Mouse (Mus musculus): ENCODE data around the gene Lrrc51. TPM values are rescaled to one million over a fixed set of nuclear protein-coding genes. Genes with fewer than 3 reads are reported as not detected.

Gene Lrrc51
- total and polyA plus RNA-seq, 3 experiments = 4.9 to 6.6 (median 5.6) TPM

- no peaks in the 10 kb centered on the region for H3K27me3 ChIP-seq (replicated peaks)
- no peaks in the 10 kb centered on the region for H3K9me3 ChIP-seq (replicated peaks; ENCODE audit: low read length)
- no peak for TF ChIP-seq JUND (conservative IDR thresholded peaks at IDR 0.05; ENCODE audit: low read depth, low read length)
- no peak for TF ChIP-seq RAD21 (IDR thresholded peaks at IDR 0.05; ENCODE audit: low read depth, low read length)
- no peak for TF ChIP-seq MAFK (IDR thresholded peaks at IDR 0.05; ENCODE audit: insufficient replicate concordance, low read length)
- TF ChIP-seq MAZ (IDR thresholded peaks at IDR 0.05; ENCODE audit: low read depth, low read length) = no peak
- no peak for TF ChIP-seq SMC3 (IDR thresholded peaks at IDR 0.05; ENCODE audit: low read depth, low read length)
- H3K36me3 ChIP-seq (replicated peaks in 1 of 2; ENCODE audit: control insufficient read depth in 1 of 2, insufficient read depth in 1 of 2, low read length in 1 of 2) = no peaks in the 10 kb centered on the region
- no peak overlapping the region for H3K4me2 ChIP-seq (ENCODE audit: insufficient read depth, low read depth, poor library complexity, severe bottlenecking)
- dilution Hi-C loops (cut with MboI; ENCODE audit: extremely low pct_ligation_motif_present, extremely low pct_unique_long_range_greater_than_20kb, low sequenced_read_pairs) = no loop called here
- H3K9ac ChIP-seq (ENCODE audit: insufficient read depth, low read depth) = no peak overlapping the region
- H3K4me3 ChIP-seq (replicated peaks in 1 of 3; ENCODE audit: low read depth in 2 of 3, low read length in 2 of 3, poor library complexity in 1 of 3) = no peak overlapping the region
- H3K79me2 ChIP-seq (replicated peaks; ENCODE audit: control insufficient read depth, extremely low read depth, insufficient read depth, poor library complexity, severe bottlenecking) = no peaks in the 10 kb centered on the region
- no peak overlapping the region for H3K27ac ChIP-seq (ENCODE audit: insufficient read depth, low read depth)
- no peak for DNase-seq (ENCODE audit: extremely low read depth)
- in situ Hi-C loops (cut with MboI; ENCODE audit: low pct_ligation_motif_present, low pct_unique_long_range_greater_than_20kb, low sequenced_read_pairs) = no loop called here
- H3K4me1 ChIP-seq (ENCODE audit: control insufficient read depth in 1 of 2, insufficient read depth in 2 of 2) = no peaks in the 10 kb centered on the region; a peak in 1 of 4 replicates
These were observed 52.8 kb downstream of the Lrrc51 start for GRCm38 (mm10) chr7:101880855-101881254.

- Histone ChIP-seq H3K9ac (ENCODE audit: insufficient read depth, low read depth) (no peak overlapping the region), H3K27ac (ENCODE audit: insufficient read depth, low read depth) (no peak overlapping the region), H3K4me1 (ENCODE audit: control insufficient read depth in 1 of 2, insufficient read depth in 2 of 2) (no peaks in the 10 kb centered on the region; a peak in 1 of 4 replicates), H3K27me3 (replicated peaks) (no peaks in the 10 kb centered on the region), H3K79me2 (replicated peaks; ENCODE audit: control insufficient read depth, extremely low read depth, insufficient read depth, poor library complexity, severe bottlenecking) (no peaks in the 10 kb centered on the region), H3K9me3 (replicated peaks; ENCODE audit: low read length) (no peaks in the 10 kb centered on the region), H3K4me3 (replicated peaks in 1 of 3; ENCODE audit: low read depth in 2 of 3, low read length in 2 of 3, poor library complexity in 1 of 3) (no peak overlapping the region), H3K36me3 (replicated peaks in 1 of 2; ENCODE audit: control insufficient read depth in 1 of 2, insufficient read depth in 1 of 2, low read length in 1 of 2) (no peaks in the 10 kb centered on the region), H3K4me2 (ENCODE audit: insufficient read depth, low read depth, poor library complexity, severe bottlenecking) (no peak overlapping the region)
- dilution Hi-C loops (cut with MboI; ENCODE audit: extremely low pct_ligation_motif_present, extremely low pct_unique_long_range_greater_than_20kb, low sequenced_read_pairs) = no loop called here
- DNase-seq (ENCODE audit: extremely low read depth) = no peak
- TF ChIP-seq E2F4 (IDR thresholded peaks at IDR 0.05; ENCODE audit: insufficient replicate concordance, low read depth, low read length) = no peak
- TF ChIP-seq NELFE (IDR thresholded peaks at IDR 0.05; ENCODE audit: low read depth, low read length) = no peak
- no peak for TF ChIP-seq MYC (IDR thresholded peaks at IDR 0.05; ENCODE audit: low read depth, low read length)
- TF ChIP-seq TBP (conservative IDR thresholded peaks at IDR 0.05; ENCODE audit: low read depth, low read length) = no peak
- no peak for TF ChIP-seq USF1 (IDR thresholded peaks at IDR 0.05; ENCODE audit: low read depth, low read length)
- TF ChIP-seq GABPA (IDR thresholded peaks at IDR 0.05; ENCODE audit: insufficient replicate concordance, low read depth, low read length) = no peak
- no peak for TF ChIP-seq TCF12 (IDR thresholded peaks at IDR 0.05; ENCODE audit: low read depth, low read length)
- TF ChIP-seq ZMIZ1 (IDR thresholded peaks at IDR 0.05; ENCODE audit: low read depth, low read length) = no peak
- TF ChIP-seq CHD1 (IDR thresholded peaks at IDR 0.05; ENCODE audit: low read depth, low read length) = no peak
- no peak for TF ChIP-seq ELF1 (IDR thresholded peaks at IDR 0.05; ENCODE audit: low read depth, low read length)
- no peak for TF ChIP-seq EP300 (IDR thresholded peaks at IDR 0.05; ENCODE audit: low read length)
- no peak for TF ChIP-seq BHLHE40 (IDR thresholded peaks at IDR 0.05; ENCODE audit: low read depth, low read length)
- no peak for TF ChIP-seq MAX (IDR thresholded peaks at IDR 0.05; ENCODE audit: low read length)
- TF ChIP-seq NRF1 (IDR thresholded peaks at IDR 0.05; ENCODE audit: low read depth, low read length) = no peak
- no peak for TF ChIP-seq HCFC1 (IDR thresholded peaks at IDR 0.05; ENCODE audit: low read depth, low read length)
- no peak for TF ChIP-seq RAD21 (IDR thresholded peaks at IDR 0.05; ENCODE audit: low read depth, low read length)
- no peak for TF ChIP-seq RCOR1 (conservative IDR thresholded peaks at IDR 0.05; ENCODE audit: low read depth, low read length)
- TF ChIP-seq MAFK (IDR thresholded peaks at IDR 0.05; ENCODE audit: insufficient replicate concordance, low read length) = no peak
- TF ChIP-seq CHD2 (IDR thresholded peaks at IDR 0.05; ENCODE audit: low read length) = no peak
- no peak for TF ChIP-seq PAX5 (IDR thresholded peaks at IDR 0.05; ENCODE audit: low read length)
- in situ Hi-C loops (cut with MboI; ENCODE audit: low pct_ligation_motif_present, low pct_unique_long_range_greater_than_20kb, low sequenced_read_pairs) = no loop called here
These were observed 57.7 kb downstream of the Lrrc51 start for GRCm38 (mm10) chr7:101875978-101876377.

Measured in CH12.LX (cell line).